Mouse (Mus musculus): ENCODE measurements around the gene Rassf8.

- TF ChIP-seq CTCF (IDR thresholded peaks at IDR 0.05; ENCODE audit: low read depth, low read length) (no peak), POLR2A (IDR thresholded peaks at IDR 0.05; ENCODE audit: borderline replicate concordance, low read depth, low read length) (no peak)
Measured at GRCm38 (mm10) chr6:145761151-145761935, 14.8 kb downstream of the Rassf8 start.
